Mouse (Mus musculus) stomach, embryonic 16.5 days (tissue): ENCODE results near the gene Gadd45g. TPM values are rescaled to one million over a fixed set of nuclear protein-coding genes. Genes with fewer than 3 reads are reported as not detected.
"Not testable (repeated sequence)": the region's sequence is repeated elsewhere in the genome, so short reads cannot be mapped to it uniquely, and the experiment has no call there.

Experiments
- ATAC-seq: fragments of 200-750 bp; cut with Nextera tagmentation; 2 replicates; pipeline ENCODE4 v1.8.0; 2017; ENCODE audit warnings: moderate number of reproducible peaks, moderate TSS enrichment; ENCODE audit not compliant: insufficient read depth, low FRiP score
- H3K27ac ChIP-seq: fragments of 300-500 bp; sonication (generic); 2 replicates; pipeline ENCODE4 v1.5.1; 2014; ENCODE audit warnings: low read length
- H3K27me3 ChIP-seq: fragments of 300-500 bp; sonication (generic); 2 replicates; pipeline ENCODE4 v1.6.1; 2014; ENCODE audit warnings: low read length, control low read depth, mixed read lengths; ENCODE audit not compliant: control insufficient read depth, insufficient read depth
- H3K36me3 ChIP-seq: fragments of 300-500 bp; sonication (generic); 2 replicates; pipeline ENCODE4 v1.6.1; 2014; ENCODE audit warnings: low read length; ENCODE audit not compliant: control insufficient read depth, insufficient read depth
- H3K4me1 ChIP-seq: fragments of 300-500 bp; sonication (generic); 2 replicates; pipeline ENCODE4 v1.6.1; 2014; ENCODE audit warnings: low read length, control low read depth, mixed read lengths; ENCODE audit not compliant: control insufficient read depth, insufficient read depth
- H3K4me2 ChIP-seq: fragments of 300-500 bp; sonication (generic); 2 replicates; pipeline ENCODE4 v1.6.1; 2014; ENCODE audit warnings: low read depth, low read length, mixed read lengths
- H3K4me3 ChIP-seq: fragments of 300-500 bp; sonication (generic); replicated peaks from 2 replicates; pipeline ENCODE4 v1.5.1; 2014; ENCODE audit warnings: mild to moderate bottlenecking, low read length
- H3K9ac ChIP-seq: fragments of 300-500 bp; sonication (generic); 2 replicates; pipeline ENCODE4 v1.6.1; 2014; ENCODE audit warnings: low read length
- H3K9me3 ChIP-seq: fragments of 300-500 bp; sonication (generic); replicated peaks from 2 replicates; pipeline ENCODE4 v1.6.1; 2016; ENCODE audit warnings: low read length, control low read depth; ENCODE audit not compliant: control insufficient read depth
- whole genome bisulfite sequencing: fragments of 180-500 bp; shearing (Covaris S2); extraction: QIAGEN DNeasy Blood & Tissue Kit; methylation state at CpG from one replicate; pipeline ENCODE4 v1.1.7; 2014; 5-methylcytosine and 5-hydroxymethylcytosine counted together
- polyA plus RNA-seq: library from polyadenylated mRNA; unstranded; fragments of >200 nt; fragmentation: Nextera tagmentation; extraction: Ambion mirVana; gene quantifications from 2 replicates; pipeline ENCODE4 v1.2.1, GENCODE M21; 2015

The Gadd45g gene
- polyA plus RNA-seq, 1 experiment from 2014 or later: 41.4 TPM

DNA sequence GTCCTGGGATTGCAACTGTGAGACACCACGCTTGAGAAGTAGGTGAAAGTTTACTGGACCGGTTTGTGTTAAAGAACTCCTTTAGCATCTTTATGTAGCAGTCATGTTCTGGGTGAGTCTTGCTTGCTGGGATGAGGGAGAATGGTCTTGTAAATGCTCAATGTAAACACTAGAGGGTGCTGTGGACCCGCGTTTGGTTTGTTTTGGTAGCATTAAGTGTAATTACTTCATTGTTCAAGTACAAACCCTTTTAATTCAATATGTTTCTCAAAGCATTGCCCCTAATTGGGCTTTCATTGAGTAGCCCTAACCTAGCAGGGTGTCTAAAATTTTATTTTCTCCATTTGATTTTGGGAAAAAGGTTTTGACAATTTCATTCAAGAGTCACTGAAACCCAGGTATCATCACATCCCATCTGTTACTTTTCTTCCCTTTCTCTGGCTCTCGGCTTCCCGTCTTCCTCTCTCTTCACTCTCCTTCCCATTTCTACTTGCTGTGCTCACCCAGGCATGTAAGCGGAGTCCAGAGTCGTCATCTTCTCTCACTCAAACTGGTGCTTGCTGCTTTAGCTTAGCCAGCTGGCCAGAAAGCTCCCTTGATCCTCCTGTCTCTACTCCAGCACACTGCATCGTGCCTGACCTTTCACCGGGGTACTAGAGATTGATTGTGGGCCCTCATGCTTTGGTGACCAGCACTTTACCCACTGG is 15.6 kb upstream of the Gadd45g start:
- no peak overlapping the region for H3K4me2 ChIP-seq
- WGBS: 38% methylated on average over 10 of the region's 10 CpGs
- H3K4me3 ChIP-seq: no peak overlapping the region
- H3K36me3 ChIP-seq: no peaks in the 10 kb centered on the region
- H3K9me3 ChIP-seq: no peaks in the 10 kb centered on the region
- ATAC-seq: no peak
- no peak overlapping the region for H3K27ac ChIP-seq
- H3K27me3 ChIP-seq: no peaks in the 10 kb centered on the region
- no peak overlapping the region for H3K9ac ChIP-seq
- 0 out of 2 replicates have a peak, but pooled peaks cover 3% of the 10 kb centered on the region for H3K4me1 ChIP-seq

DNA sequence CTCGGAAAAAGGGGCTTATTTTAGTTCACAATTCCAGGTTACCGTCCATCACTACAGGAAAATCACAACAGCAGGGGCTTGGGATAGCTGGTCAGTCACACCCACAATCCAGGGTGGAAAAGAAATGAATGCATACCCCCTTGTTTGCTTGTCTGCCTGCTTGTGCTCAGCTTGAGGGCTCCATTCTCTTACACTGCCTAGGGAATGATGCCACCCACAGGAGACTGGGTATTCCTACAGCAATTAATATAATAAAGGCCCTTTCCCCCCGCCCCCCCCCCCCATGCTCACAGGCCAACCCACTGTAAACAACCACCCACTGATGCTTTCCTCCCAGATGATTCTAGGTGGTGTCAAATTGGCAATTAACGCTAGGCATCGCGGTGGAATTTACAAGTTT is 14.0 kb upstream of the Gadd45g start:
- no peaks in the 10 kb centered on the region for H3K27me3 ChIP-seq
- H3K27ac ChIP-seq: no peak overlapping the region
- 0 out of 2 replicates have a peak, but pooled peaks cover 3% of the 10 kb centered on the region for H3K4me1 ChIP-seq
- no peak overlapping the region for H3K9ac ChIP-seq
- ATAC-seq: no peak
- no peaks in the 10 kb centered on the region for H3K36me3 ChIP-seq
- no peak overlapping the region for H3K4me3 ChIP-seq
- no peak overlapping the region for H3K4me2 ChIP-seq
- WGBS: 79% methylated on average over 6 of the region's 6 CpGs
- no peaks in the 10 kb centered on the region for H3K9me3 ChIP-seq

DNA sequence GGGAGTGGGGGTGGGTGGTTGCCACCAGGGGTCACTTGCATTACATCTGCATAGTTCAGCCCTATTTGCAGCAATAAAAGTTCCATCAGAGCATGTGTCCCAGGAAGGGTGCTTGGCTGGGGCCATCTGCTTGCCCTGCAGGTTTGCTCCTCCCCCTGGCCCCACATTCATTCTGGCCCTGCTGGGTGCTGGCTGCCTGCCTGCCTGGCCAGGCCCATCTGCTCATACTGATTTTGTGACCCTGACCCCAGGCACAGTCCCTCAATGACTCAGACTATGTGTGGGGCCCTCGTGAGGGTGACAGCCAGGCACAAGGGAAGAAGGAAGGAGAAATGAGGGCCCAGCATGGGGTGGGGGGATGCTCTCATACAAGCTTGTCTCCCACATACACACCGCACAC is 12.9 kb upstream of the Gadd45g start:
- H3K27me3 ChIP-seq: no peaks in the 10 kb centered on the region
- ATAC-seq: peak; percentile 65; the same call in 1 of the 2 replicates
- H3K4me1 ChIP-seq: 0 out of 2 replicates have a peak, but pooled peaks cover 3% of the 10 kb centered on the region
- no peak overlapping the region for H3K27ac ChIP-seq
- no peaks in the 10 kb centered on the region for H3K36me3 ChIP-seq
- 48% methylated on average over 2 of the region's 2 CpGs for WGBS
- no peak overlapping the region for H3K9ac ChIP-seq
- H3K4me3 ChIP-seq: no peak overlapping the region
- no peak overlapping the region for H3K4me2 ChIP-seq
- H3K9me3 ChIP-seq: no peaks in the 10 kb centered on the region

DNA sequence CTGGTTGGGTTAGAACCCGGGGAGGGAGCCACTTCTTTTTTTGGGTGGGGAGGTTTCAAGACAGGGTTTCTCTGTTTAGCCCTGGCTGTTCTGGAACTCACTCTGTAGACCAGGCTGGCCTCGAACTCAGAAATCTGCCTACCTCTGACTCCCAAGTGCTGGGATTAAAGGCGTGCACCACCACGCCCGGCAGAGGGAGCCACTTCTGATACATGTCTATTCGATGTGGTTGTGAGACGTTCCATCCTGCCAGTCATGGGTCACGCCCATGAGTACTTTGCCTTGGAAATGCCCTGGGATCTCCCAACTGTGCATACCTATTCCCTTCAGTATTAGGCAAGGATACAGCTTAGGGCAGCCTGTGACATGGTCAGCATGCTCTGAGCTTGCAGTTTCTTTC is 12.5 kb upstream of the Gadd45g start:
- not testable (repeated sequence) for H3K27me3 ChIP-seq, H3K4me3 ChIP-seq, H3K4me2 ChIP-seq, H3K27ac ChIP-seq, H3K4me1 ChIP-seq, H3K9me3 ChIP-seq, H3K36me3 ChIP-seq, H3K9ac ChIP-seq, ATAC-seq
- 59% methylated on average over 8 of the region's 8 CpGs for WGBS

DNA sequence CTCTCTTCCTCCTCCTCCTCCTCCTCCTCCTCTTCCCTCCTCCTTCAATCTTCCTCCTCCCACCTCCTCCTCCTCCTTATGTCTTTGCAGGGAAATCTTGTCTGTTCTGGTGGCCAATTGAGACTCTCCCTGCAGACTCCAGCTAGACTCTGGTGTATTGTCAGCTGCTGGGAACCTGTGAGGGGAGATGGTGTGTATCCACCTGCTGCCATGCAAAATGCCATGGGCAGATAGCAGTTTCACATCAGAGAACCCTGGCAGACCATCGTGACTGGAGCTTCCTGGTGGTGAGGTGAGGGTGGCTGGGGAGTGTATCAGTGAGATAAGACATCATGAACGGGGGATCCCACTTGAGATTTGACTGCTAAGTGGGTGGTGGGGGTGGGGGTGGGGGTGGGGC is 12.0 kb upstream of the Gadd45g start:
- Histone ChIP-seq H3K9ac (no peak overlapping the region), H3K27ac (no peak overlapping the region), H3K4me2 (no peak overlapping the region), H3K27me3 (no peaks in the 10 kb centered on the region), H3K9me3 (no peaks in the 10 kb centered on the region), H3K4me1 (0 out of 2 replicates have a peak, but pooled peaks cover 3% of the 10 kb centered on the region), H3K4me3 (no peak overlapping the region), H3K36me3 (no peaks in the 10 kb centered on the region)
- no peak for ATAC-seq
- 42% methylated on average over 2 of the region's 2 CpGs for WGBS

GRCm38 (mm10) chr13:51835208-51835607 is 11.3 kb upstream of the Gadd45g start:
- H3K4me2 ChIP-seq, H3K9me3 ChIP-seq, H3K27me3 ChIP-seq, H3K36me3 ChIP-seq, H3K9ac ChIP-seq, H3K4me1 ChIP-seq, ATAC-seq, H3K4me3 ChIP-seq, H3K27ac ChIP-seq: not testable (repeated sequence)
- WGBS: 81% methylated on average over 4 of the region's 4 CpGs

DNA sequence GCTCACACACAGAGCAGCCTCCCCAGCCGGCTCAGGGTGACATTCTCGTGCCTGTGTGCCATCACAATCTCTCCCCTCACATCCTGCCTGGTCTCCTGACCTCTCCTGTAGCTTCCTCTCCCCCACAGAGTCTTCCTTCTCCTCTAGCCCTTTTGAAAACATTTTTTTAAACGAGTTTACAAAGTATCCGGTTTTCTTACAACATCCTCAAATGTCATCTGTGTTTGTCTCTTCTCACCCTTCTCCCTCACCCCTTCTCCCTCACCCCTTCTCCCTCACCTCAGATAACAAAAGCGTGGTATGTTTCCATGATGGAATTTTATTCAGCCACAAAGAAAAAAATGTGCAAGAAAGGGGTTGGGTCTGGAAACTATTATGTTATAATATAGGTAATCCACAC is 9.1 kb upstream of the Gadd45g start:
- no peak for ATAC-seq
- H3K27me3 ChIP-seq: 0 out of 2 replicates have a peak, but pooled peaks cover 14% of the 10 kb centered on the region
- H3K27ac ChIP-seq: no peak overlapping the region
- no peaks in the 10 kb centered on the region for H3K36me3 ChIP-seq
- H3K4me3 ChIP-seq: no peak overlapping the region
- 12% methylated on average over 5 of the region's 5 CpGs for WGBS
- no peak overlapping the region for H3K9ac ChIP-seq
- no peaks in the 10 kb centered on the region for H3K9me3 ChIP-seq
- H3K4me2 ChIP-seq: no peak overlapping the region
- H3K4me1 ChIP-seq: peaks cover 11% of the 10 kb centered on the region; the same call in 1 of the 2 replicates

GRCm38 (mm10) chr13:51839250-51840026 is 7.0 kb upstream of the Gadd45g start:
- 15% methylated on average over 8 of the region's 8 CpGs for WGBS

DNA sequence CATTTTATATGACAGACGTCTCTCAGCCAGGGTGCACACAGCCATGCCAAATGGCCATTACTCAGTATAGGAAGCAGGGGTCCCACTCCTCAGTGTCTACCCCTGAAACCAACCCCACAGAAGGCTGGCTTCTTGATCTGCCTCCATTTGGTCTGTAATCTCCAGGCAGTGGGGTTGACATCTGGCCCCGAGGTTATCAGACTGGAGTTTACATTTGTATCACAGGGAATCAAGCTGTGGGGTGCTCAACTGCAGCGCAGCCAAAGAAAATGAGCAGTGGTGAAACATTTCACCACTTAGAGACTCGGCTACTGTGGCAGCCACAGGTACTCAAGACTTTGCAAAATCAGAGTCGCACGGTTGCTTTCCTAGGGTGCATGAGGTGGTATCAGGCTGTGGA is 5.8 kb upstream of the Gadd45g start:
- 42% methylated on average over 6 of the region's 6 CpGs for WGBS
- Histone ChIP-seq H3K27me3 (peaks cover 17% of the 10 kb centered on the region; the same call in 1 of the 2 replicates), H3K9ac (no peak overlapping the region), H3K9me3 (no peaks in the 10 kb centered on the region), H3K4me2 (no peak overlapping the region), H3K36me3 (no peaks in the 10 kb centered on the region), H3K4me3 (no peak overlapping the region), H3K27ac (no peak overlapping the region), H3K4me1 (peaks cover 13% of the 10 kb centered on the region)
- no peak for ATAC-seq

More at GRCm38 (mm10) chr13:51839250-51840026, 7.0 kb upstream of the Gadd45g start:
- H3K9me3 ChIP-seq: no peaks in the 10 kb centered on the region
- H3K4me3 ChIP-seq: no peak overlapping the region
- H3K27me3 ChIP-seq: peaks cover 17% of the 10 kb centered on the region; the same call in 1 of the 2 replicates
- peak; percentile 39; the same call in 1 of the 2 replicates for ATAC-seq
- no peak overlapping the region for H3K27ac ChIP-seq
- no peak overlapping the region for H3K4me2 ChIP-seq
- no peak overlapping the region for H3K9ac ChIP-seq
- H3K4me1 ChIP-seq: peaks cover 8% of the 10 kb centered on the region; the same call in 1 of the 2 replicates
- H3K36me3 ChIP-seq: no peaks in the 10 kb centered on the region
